Mouse (Mus musculus): ENCODE measurements at regions not wholly inside any gene's neighbourhood (a gene's known extent, or its start where the extent isn't known, plus 50 kb on each side); places are given as distances from the start of the nearest gene placed in this dataset.

DNA sequence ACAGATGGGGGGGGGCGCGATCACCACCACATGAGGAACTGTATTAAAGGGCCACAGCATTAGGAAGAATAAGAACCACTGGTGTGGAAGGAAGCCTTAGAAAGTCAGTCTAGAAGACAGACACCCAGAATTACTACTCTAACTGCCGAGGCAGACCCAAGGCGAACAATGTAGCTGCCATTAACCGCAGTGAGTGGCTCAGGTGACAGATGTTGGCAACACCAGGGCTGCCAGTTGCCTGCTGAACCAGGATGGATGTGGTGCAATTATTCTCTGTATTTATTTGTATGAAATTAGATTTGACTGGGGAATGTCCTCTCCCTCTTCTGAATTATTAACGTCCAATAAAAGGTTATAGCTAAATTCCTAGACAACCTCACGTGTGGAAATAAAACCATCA lies 124.7 kb downstream of the 4930564D02Rik start:
- H3K27ac ChIP-seq = no peak overlapping the region
- no peaks in the 10 kb centered on the region for H3K36me3 ChIP-seq (replicated peaks)
- ATAC-seq (ENCODE audit: low FRiP score) = no peak
- 89% methylated on average over 7 of the region's 7 CpGs for WGBS
- no peaks in the 10 kb centered on the region for H3K4me1 ChIP-seq
- no peaks in the 10 kb centered on the region for H3K27me3 ChIP-seq
- no peaks in the 10 kb centered on the region for H3K9me3 ChIP-seq
- no peak overlapping the region for H3K4me2 ChIP-seq
- no peak overlapping the region for H3K9ac ChIP-seq
- H3K4me3 ChIP-seq (replicated peaks) = no peak overlapping the region

DNA sequence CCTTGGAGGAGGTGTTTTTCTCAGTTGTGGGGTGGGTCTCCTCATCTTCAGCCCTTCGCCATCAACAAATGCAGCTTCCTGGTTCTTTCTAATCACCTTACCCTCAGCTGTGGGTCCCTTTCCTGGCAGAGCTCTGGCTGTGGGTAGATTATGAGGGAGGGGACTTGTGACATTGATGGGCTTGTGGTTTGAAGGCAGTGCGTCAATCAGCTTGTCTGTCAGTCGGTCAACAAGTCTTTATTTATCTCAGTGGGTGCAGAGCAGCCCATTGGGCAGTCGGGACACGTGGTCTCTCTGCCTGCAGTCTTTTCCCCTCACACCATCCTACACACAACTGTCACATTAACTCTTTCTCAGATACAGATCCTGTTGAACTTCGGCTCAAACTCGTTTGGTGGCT lies 125.2 kb downstream of the 4930564D02Rik start:
- WGBS = 69% methylated on average over 7 of the region's 7 CpGs

DNA sequence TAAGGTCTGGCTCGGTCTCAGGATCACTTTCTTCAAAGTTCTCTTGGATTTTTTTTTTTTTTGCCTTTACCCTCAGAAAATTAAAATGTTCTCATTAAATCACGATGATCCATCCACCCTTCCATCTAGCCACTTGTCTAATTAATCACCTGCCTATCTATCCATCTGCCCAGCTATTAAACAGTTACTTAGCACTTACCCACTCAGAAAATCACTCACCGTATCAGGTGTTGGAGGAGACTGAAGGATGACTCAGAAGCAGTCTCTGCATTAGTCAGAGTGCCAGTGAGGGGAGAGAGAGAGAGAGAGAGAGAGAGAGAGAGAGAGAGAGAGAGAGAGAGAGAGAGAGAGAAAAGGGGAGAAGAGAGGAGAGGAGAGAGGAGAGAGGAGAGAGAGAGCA lies 134.1 kb downstream of the 4930564D02Rik start:
- H3K4me1 ChIP-seq = no peaks in the 10 kb centered on the region
- ATAC-seq (ENCODE audit: low FRiP score) = no peak
- no peak overlapping the region for H3K4me3 ChIP-seq (replicated peaks)
- 94% methylated on average over 3 of the region's 3 CpGs for WGBS
- H3K9ac ChIP-seq = no peak overlapping the region
- no peaks in the 10 kb centered on the region for H3K9me3 ChIP-seq
- no peak overlapping the region for H3K4me2 ChIP-seq
- no peak overlapping the region for H3K27ac ChIP-seq
- H3K36me3 ChIP-seq (replicated peaks) = no peaks in the 10 kb centered on the region
- no peaks in the 10 kb centered on the region for H3K27me3 ChIP-seq

More for the DNA sequence above, 125.2 kb downstream of the 4930564D02Rik start:
- Histone ChIP-seq H3K9me3 (no peaks in the 10 kb centered on the region), H3K4me1 (no peaks in the 10 kb centered on the region), H3K27ac (no peak overlapping the region), H3K4me2 (no peak overlapping the region), H3K9ac (no peak overlapping the region), H3K27me3 (no peaks in the 10 kb centered on the region), H3K36me3 (replicated peaks) (no peaks in the 10 kb centered on the region), H3K4me3 (replicated peaks) (no peak overlapping the region)
- ATAC-seq (ENCODE audit: low FRiP score) = no peak

DNA sequence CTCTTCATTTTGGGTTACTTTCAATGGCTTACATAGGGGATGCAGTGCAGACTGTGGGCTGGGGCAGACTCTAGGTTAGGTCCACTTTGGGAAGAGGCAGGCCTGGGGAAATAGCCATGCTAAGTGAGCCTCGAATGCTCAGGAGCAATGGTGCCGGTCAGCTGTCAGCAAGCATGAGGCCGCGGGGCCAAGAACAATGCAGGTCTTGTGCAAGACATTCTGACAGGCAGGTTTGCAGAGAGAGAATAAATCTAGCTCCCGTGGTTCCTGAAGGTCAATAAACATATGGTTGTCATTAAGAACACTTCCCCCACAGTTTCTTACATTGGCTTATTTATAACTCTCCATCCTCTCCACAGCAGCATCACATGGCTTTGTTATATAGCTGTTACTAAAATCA lies 142.5 kb downstream of the 4930564D02Rik start:
- 67% methylated on average over 5 of the region's 5 CpGs for WGBS

DNA sequence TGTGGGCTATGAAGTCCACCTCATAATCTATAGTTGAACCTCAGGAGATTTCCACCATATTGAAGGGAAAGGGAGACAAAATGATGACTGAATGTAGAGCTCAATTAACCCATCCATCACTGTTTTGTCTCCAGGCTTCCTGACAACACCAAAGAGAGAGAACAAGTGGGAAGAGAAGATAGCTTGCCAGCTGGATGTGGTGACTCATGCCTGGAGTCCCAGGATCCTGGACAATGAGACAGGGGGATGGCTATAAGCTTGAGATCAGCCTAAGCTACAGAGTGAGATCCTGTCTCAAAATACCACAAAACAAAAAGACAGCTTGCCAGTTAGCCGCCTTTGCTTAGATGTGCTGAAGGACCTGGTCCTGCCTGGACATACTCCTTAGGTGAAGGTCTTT lies 144.4 kb downstream of the 4930564D02Rik start:
- WGBS = 76% methylated on average over 1 of the region's 1 CpGs

More for the DNA sequence above, 142.5 kb downstream of the 4930564D02Rik start:
- H3K36me3 ChIP-seq (replicated peaks) = no peaks in the 10 kb centered on the region
- H3K4me2 ChIP-seq = no peak overlapping the region
- no peak for ATAC-seq (ENCODE audit: low FRiP score)
- no peaks in the 10 kb centered on the region for H3K4me1 ChIP-seq
- H3K9ac ChIP-seq = no peak overlapping the region
- H3K4me3 ChIP-seq (replicated peaks) = no peak overlapping the region
- H3K9me3 ChIP-seq = no peaks in the 10 kb centered on the region
- no peak overlapping the region for H3K27ac ChIP-seq
- H3K27me3 ChIP-seq = no peaks in the 10 kb centered on the region

DNA sequence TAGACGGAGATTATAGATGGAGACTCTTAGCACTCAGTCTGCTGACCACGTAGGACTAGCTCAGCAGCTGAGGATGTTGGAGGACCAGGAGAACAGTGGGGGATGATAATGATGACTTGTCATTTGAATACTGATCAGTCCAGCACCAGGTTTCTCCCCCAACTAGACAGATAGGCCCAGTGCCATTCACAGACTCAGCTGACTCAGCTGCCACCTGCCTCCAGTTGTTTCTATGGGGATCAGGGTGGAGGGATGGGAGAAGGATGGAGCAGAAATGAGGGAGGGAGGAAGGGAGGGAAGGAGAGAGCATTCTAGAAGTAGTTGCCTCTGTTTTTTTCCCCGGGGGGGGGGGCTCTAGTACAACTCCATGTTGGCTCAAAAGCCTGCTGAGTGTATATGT lies 145.1 kb downstream of the 4930564D02Rik start:
- Histone ChIP-seq H3K36me3 (replicated peaks) (no peaks in the 10 kb centered on the region), H3K27me3 (no peaks in the 10 kb centered on the region), H3K9ac (no peak overlapping the region), H3K4me2 (no peak overlapping the region), H3K27ac (no peak overlapping the region), H3K9me3 (no peaks in the 10 kb centered on the region), H3K4me1 (0 out of 2 replicates have a peak, but pooled peaks cover 7% of the 10 kb centered on the region), H3K4me3 (replicated peaks) (no peak overlapping the region)
- no peak for ATAC-seq (ENCODE audit: low FRiP score)
- WGBS = 68% methylated on average over 3 of the region's 3 CpGs

More for the DNA sequence above, 144.4 kb downstream of the 4930564D02Rik start:
- H3K4me2 ChIP-seq = no peak overlapping the region
- no peak for ATAC-seq (ENCODE audit: low FRiP score)
- 0 out of 2 replicates have a peak, but pooled peaks cover 4% of the 10 kb centered on the region for H3K4me1 ChIP-seq
- H3K36me3 ChIP-seq (replicated peaks) = no peaks in the 10 kb centered on the region
- H3K27ac ChIP-seq = no peak overlapping the region
- H3K4me3 ChIP-seq (replicated peaks) = no peak overlapping the region
- no peak overlapping the region for H3K9ac ChIP-seq
- no peaks in the 10 kb centered on the region for H3K27me3 ChIP-seq
- no peaks in the 10 kb centered on the region for H3K9me3 ChIP-seq

DNA sequence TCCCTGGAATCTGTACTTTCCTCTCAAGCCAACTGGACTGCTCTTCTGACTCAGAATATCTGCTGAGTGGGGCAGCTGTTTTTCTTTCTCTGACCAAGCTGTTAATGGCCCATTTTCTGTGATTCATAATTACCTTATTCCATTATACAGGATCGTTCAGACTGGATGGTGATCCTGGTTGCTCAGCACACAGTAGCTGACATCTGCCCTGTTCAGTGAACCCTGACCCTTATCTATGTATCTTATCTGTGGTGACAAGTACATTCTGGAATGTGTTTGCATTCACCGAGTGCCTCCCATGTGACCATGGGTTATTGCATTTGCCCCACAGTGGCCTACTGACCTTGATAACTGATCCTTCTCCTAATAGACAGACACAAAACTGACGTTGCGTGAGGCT lies 148.2 kb downstream of the 4930564D02Rik start:
- Histone ChIP-seq H3K4me3 (replicated peaks) (no peak overlapping the region), H3K27me3 (no peaks in the 10 kb centered on the region), H3K9me3 (no peaks in the 10 kb centered on the region), H3K36me3 (replicated peaks) (no peaks in the 10 kb centered on the region), H3K4me2 (no peak overlapping the region), H3K4me1 (0 out of 2 replicates have a peak, but pooled peaks cover 7% of the 10 kb centered on the region), H3K27ac (no peak overlapping the region), H3K9ac (no peak overlapping the region)
- WGBS = 75% methylated on average over 4 of the region's 4 CpGs
- ATAC-seq (ENCODE audit: low FRiP score) = no peak

DNA sequence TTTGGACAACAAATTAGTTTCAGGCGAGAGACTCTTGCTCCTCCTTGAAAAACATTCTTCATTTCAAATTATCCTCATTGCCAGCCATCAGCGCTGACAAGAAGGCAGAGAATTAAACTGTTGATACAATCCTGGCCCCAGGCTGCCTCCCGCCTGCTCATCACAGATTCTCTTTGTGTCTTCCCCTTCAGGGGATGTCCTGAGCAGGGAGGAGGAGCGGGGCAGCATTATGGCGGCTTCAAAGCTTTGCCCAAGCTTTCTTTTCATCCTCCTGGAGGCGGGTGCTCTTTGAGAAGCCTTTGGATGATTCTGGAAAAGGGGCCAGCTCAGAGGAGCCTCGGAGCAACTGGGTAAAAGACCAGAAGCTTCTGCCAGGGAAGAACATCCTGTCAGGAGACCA lies 149.1 kb downstream of the 4930564D02Rik start:
- no peak overlapping the region for H3K27ac ChIP-seq
- 0 out of 2 replicates have a peak, but pooled peaks cover 7% of the 10 kb centered on the region for H3K4me1 ChIP-seq
- no peaks in the 10 kb centered on the region for H3K27me3 ChIP-seq
- no peak overlapping the region for H3K4me3 ChIP-seq (replicated peaks)
- WGBS = 33% methylated on average over 7 of the region's 7 CpGs
- ATAC-seq (ENCODE audit: low FRiP score) = no peak
- H3K4me2 ChIP-seq = no peak overlapping the region
- no peaks in the 10 kb centered on the region for H3K36me3 ChIP-seq (replicated peaks)
- no peaks in the 10 kb centered on the region for H3K9me3 ChIP-seq
- no peak overlapping the region for H3K9ac ChIP-seq

DNA sequence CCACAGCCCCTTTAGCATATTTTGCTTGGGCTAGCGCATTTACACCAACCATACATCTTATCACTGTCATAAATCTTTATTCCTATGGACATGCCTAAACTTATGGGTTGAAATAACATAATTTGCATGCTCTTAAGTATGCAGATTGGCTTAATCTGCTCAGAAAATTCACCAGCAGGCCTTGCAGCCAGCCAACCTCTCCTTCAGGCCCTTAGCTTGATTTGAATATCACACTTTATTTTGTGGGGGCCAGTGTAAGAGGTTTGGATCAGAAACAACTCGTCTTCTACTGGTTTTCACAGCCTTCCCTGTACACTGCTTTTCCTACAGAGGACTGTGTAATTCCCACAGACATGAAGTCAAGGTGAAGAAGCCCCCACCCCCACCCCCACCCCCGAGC lies 153.0 kb downstream of the 4930564D02Rik start:
- no peak overlapping the region for H3K4me3 ChIP-seq (replicated peaks)
- WGBS = 67% methylated on average over 3 of the region's 3 CpGs

DNA sequence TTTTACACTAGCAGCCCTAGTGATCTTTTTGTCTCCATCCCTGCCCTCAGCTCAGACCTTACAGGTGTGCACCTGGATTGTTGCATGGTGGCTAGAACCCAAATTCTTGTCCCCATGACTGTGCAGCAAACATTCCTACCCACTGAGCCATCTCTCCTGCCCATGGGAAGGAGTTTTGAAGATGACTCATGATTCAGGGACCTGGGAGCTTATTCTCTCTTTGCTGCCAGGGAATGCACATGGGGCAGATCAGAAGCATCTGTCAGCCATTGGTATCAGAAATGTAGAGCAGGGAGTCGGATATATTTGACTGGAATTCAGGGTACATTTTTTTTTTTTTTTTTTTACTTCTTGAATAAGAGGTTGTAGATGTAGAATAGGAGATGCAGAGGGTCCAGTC lies 154.0 kb downstream of the 4930564D02Rik start:
- Histone ChIP-seq H3K9me3 (no peaks in the 10 kb centered on the region), H3K9ac (no peak overlapping the region), H3K27me3 (no peaks in the 10 kb centered on the region), H3K36me3 (replicated peaks) (no peaks in the 10 kb centered on the region), H3K4me3 (replicated peaks) (no peak overlapping the region), H3K27ac (no peak overlapping the region), H3K4me2 (no peak overlapping the region), H3K4me1 (0 out of 2 replicates have a peak, but pooled peaks cover 6% of the 10 kb centered on the region)
- no peak for ATAC-seq (ENCODE audit: low FRiP score)
- 86% methylated on average over 1 of the region's 1 CpGs for WGBS

More for the DNA sequence above, 153.0 kb downstream of the 4930564D02Rik start:
- no peak overlapping the region for H3K27ac ChIP-seq
- H3K36me3 ChIP-seq (replicated peaks) = no peaks in the 10 kb centered on the region
- no peaks in the 10 kb centered on the region for H3K9me3 ChIP-seq
- H3K9ac ChIP-seq = no peak overlapping the region
- no peak for ATAC-seq (ENCODE audit: low FRiP score)
- H3K4me1 ChIP-seq = 0 out of 2 replicates have a peak, but pooled peaks cover 7% of the 10 kb centered on the region
- H3K27me3 ChIP-seq = no peaks in the 10 kb centered on the region
- H3K4me2 ChIP-seq = no peak overlapping the region

DNA sequence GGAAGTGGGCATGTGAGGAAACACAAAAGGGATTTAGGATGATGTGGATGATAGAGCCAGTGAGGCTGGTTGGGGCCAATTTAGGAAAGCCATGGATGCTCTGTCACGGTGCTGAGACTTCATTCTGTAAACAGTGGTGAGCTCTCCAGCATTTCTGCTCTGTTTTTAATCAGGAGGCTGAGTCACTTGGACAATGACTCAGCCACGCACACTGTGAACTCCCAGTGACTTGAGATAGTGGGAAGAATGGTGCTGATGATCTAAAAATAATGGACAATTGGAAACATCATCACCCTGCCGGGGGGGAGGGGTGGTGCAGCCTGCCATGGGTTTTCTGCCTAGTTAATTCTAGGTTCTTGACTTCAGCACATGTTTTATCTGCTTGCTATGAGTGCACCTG lies 156.3 kb downstream of the 4930564D02Rik start:
- ATAC-seq (ENCODE audit: low FRiP score) = no peak
- H3K36me3 ChIP-seq (replicated peaks) = no peaks in the 10 kb centered on the region
- no peaks in the 10 kb centered on the region for H3K9me3 ChIP-seq
- H3K9ac ChIP-seq = no peak overlapping the region
- no peak overlapping the region for H3K4me3 ChIP-seq (replicated peaks)
- no peaks in the 10 kb centered on the region for H3K27me3 ChIP-seq
- no peak overlapping the region for H3K4me2 ChIP-seq
- 79% methylated on average over 3 of the region's 3 CpGs for WGBS
- no peaks in the 10 kb centered on the region for H3K4me1 ChIP-seq
- H3K27ac ChIP-seq = no peak overlapping the region

DNA sequence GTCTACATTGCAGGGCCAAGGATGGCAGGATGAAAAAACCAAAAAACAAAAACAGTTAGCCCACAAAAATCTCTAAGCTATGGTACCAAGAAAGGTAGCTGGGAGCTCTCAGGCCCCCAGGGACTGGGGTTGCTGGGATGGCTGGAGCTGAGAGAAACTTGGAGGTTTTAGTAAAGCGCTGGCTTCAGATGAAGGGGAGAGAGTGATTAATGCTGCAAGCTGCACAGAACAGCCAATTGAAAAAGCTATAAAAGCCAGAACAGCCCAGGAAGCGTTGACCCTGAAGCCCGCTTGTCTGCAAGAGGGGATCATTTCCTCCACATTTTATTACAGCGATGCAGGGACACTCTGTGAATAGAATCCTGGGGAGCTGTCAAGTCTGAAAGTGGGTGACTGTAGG lies 157.0 kb downstream of the 4930564D02Rik start:
- WGBS = 66% methylated on average over 4 of the region's 4 CpGs
- H3K36me3 ChIP-seq (replicated peaks) = no peaks in the 10 kb centered on the region
- no peaks in the 10 kb centered on the region for H3K9me3 ChIP-seq
- H3K4me2 ChIP-seq = no peak overlapping the region
- no peak for ATAC-seq (ENCODE audit: low FRiP score)
- no peaks in the 10 kb centered on the region for H3K4me1 ChIP-seq
- no peak overlapping the region for H3K27ac ChIP-seq
- H3K4me3 ChIP-seq (replicated peaks) = no peak overlapping the region
- no peak overlapping the region for H3K9ac ChIP-seq
- no peaks in the 10 kb centered on the region for H3K27me3 ChIP-seq

DNA sequence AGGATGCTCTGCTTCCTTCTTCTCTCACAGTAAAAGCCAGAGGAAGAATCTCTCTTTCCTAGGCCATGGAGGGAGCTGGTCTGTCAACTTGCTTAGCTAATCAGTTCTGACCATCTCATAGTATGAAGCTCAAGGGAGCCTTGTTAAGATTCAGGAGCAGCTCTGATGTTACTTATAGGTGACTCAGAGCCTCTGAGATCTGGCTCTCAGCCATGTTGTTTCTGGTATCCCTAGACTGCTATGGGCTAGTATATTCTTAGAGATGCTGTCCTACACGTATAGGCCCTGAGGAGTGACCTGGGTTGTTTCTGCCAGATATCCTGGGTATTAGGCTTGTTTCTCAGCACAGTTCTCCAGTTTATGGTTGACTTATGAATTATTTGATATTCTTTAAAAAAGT lies 160.9 kb downstream of the 4930564D02Rik start:
- 58% methylated on average over 1 of the region's 1 CpGs for WGBS
- H3K4me2 ChIP-seq = no peak overlapping the region

More for the DNA sequence above, 160.9 kb downstream of the 4930564D02Rik start:
- Histone ChIP-seq H3K27me3 (no peaks in the 10 kb centered on the region), H3K36me3 (replicated peaks) (no peaks in the 10 kb centered on the region), H3K4me1 (no peaks in the 10 kb centered on the region), H3K9ac (no peak overlapping the region), H3K9me3 (no peaks in the 10 kb centered on the region), H3K4me3 (replicated peaks) (no peak overlapping the region), H3K27ac (no peak overlapping the region)
- no peak for ATAC-seq (ENCODE audit: low FRiP score)
